8 mouse cellular contexts compared by ENCODE assay signal in the genomic region with DNA sequence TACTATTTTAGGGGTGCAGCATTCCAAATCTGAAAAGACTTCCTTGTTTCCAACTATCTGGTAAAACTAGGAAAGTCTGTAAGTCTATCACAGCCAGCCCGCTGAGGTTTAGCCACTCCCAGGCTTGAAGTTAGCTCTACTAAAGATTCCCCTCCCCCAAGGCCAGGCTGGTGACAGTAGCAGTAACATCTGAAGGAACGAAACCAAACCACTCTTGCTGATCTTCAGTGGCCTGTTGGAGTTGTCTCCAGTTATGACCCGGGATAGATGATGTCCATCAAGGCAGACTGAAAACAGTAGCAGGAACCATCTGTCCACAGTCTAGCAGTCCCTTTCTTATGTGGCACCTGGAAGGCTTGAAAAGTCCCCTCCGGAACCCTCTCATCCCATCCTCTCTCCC. TPM values are rescaled to one million over a fixed set of nuclear protein-coding genes. Genes with fewer than 3 reads are reported as not detected.
DNase-seq lines count a peak whose midpoint lies in the region; ATAC-seq and TF ChIP-seq lines count a peak whose summit lies in the region.

No protein-coding gene starts in this region.

- peak overlapping the region; percentile 25 for H3K4me3 ChIP-seq in kidney, embryonic 14.5 days (ENCODE audit: low read length)
- H3K4me3 ChIP-seq in embryonic facial prominence, embryonic 12.5 days: no peak overlapping the region
- H3K4me3 ChIP-seq in liver, embryonic 14.5 days (ENCODE audit: insufficient read depth in 1 of 2, low read depth in 2 of 2, low read length in 2 of 2): peak overlapping the region; percentile 45 to 78

- intact Hi-C loops in left cerebral cortex, postnatal 36 days (cut with DNase I): no loop called here

- no peak for TF ChIP-seq EP300 in liver, embryonic 14.5 days (IDR thresholded peaks at IDR 0.05; ENCODE audit: low read depth)

- TF ChIP-seq CTCF in liver, embryonic 14.5 days (IDR thresholded peaks at IDR 0.05; ENCODE audit: low read depth): no peak

- H3K9ac ChIP-seq in kidney, embryonic 14.5 days (ENCODE audit: low read depth, low read length): peak overlapping the region; percentile 23; the same call in 1 of the 2 replicates
- no peak overlapping the region for H3K9ac ChIP-seq in embryonic facial prominence, embryonic 12.5 days
- H3K9ac ChIP-seq in liver, embryonic 14.5 days (replicated peaks): peak overlapping the region; percentile 66

- DNase-seq in kidney, adult 11 months: no peak
- peak; percentile 65 for DNase-seq in ES-CJ7 (ENCODE audit: low read depth, low spot score)
- peak; percentile 51 to 71 (median 57) for DNase-seq in liver, embryonic 14.5 days (ENCODE audit: low read depth in 3 of 3, low spot score in 3 of 3)
- DNase-seq in left cerebral cortex, postnatal 36 days (ENCODE audit: low spot score in 2 of 2): no peak
- DNase-seq in frontal cortex, postnatal 36 days (ENCODE audit: low spot score in 2 of 2): no peak
- no peak for DNase-seq in urinary bladder, adult 18-20 months (ENCODE audit: low spot score in 2 of 2)

- peaks cover 9% of the 10 kb centered on the region for H3K27me3 ChIP-seq in kidney, embryonic 14.5 days (ENCODE audit: control insufficient read depth, insufficient read depth, low read length)
- peaks cover 10% of the 10 kb centered on the region for H3K27me3 ChIP-seq in embryonic facial prominence, embryonic 12.5 days
- 0 out of 2 replicates have a peak, but pooled peaks cover 3% of the 10 kb centered on the region for H3K27me3 ChIP-seq in liver, embryonic 14.5 days (ENCODE audit: control insufficient read depth, insufficient read depth, low read length)

- H3K27ac ChIP-seq in kidney, embryonic 14.5 days (ENCODE audit: low read depth, low read length): no peak overlapping the region
- H3K27ac ChIP-seq in embryonic facial prominence, embryonic 12.5 days: no peak overlapping the region
- H3K27ac ChIP-seq in liver, embryonic 14.5 days: peak overlapping the region; percentile 98

- no peaks in the 10 kb centered on the region for H3K36me3 ChIP-seq in kidney, embryonic 14.5 days (ENCODE audit: control insufficient read depth, insufficient read depth, low read length)
- no peaks in the 10 kb centered on the region for H3K36me3 ChIP-seq in embryonic facial prominence, embryonic 12.5 days
- H3K36me3 ChIP-seq in liver, embryonic 14.5 days (replicated peaks; ENCODE audit: control insufficient read depth, insufficient read depth, low read depth): no peaks in the 10 kb centered on the region

- H3K4me1 ChIP-seq in kidney, embryonic 14.5 days (ENCODE audit: control insufficient read depth, insufficient read depth, low read length): no peaks in the 10 kb centered on the region
- H3K4me1 ChIP-seq in embryonic facial prominence, embryonic 12.5 days: no peaks in the 10 kb centered on the region
- peaks cover 41 to 46% of the 10 kb centered on the region in 2 experiments for H3K4me1 ChIP-seq in liver, embryonic 14.5 days (replicated peaks; ENCODE audit: control insufficient read depth in 2 of 2, insufficient read depth in 2 of 2, low read length in 1 of 2)

- peak; percentile 44; the same call in 1 of the 2 replicates for ATAC-seq in kidney, embryonic 14.5 days (ENCODE audit: low FRiP score, low TSS enrichment)
- ATAC-seq in embryonic facial prominence, embryonic 12.5 days (ENCODE audit: insufficient number of reproducible peaks, insufficient read depth, low FRiP score, low TSS enrichment): no peak
- peak; percentile 49 for ATAC-seq in liver, embryonic 14.5 days (ENCODE audit: insufficient read depth)

- H3K4me2 ChIP-seq in kidney, embryonic 14.5 days (replicated peaks; ENCODE audit: low read depth, low read length): peak overlapping the region; percentile 38
- H3K4me2 ChIP-seq in embryonic facial prominence, embryonic 12.5 days (replicated peaks): peak overlapping the region; percentile 21; the same call in 1 of the 2 replicates
- peak overlapping the region; percentile 72 for H3K4me2 ChIP-seq in liver, embryonic 14.5 days (ENCODE audit: low read depth)

- H3K9me3 ChIP-seq in kidney, embryonic 14.5 days (ENCODE audit: control insufficient read depth, low read length): no peaks in the 10 kb centered on the region
- no peaks in the 10 kb centered on the region for H3K9me3 ChIP-seq in embryonic facial prominence, embryonic 12.5 days
- H3K9me3 ChIP-seq in liver, embryonic 14.5 days (ENCODE audit: control insufficient read depth, low read length): no peaks in the 10 kb centered on the region

- 8% methylated on average over 4 of the region's 4 CpGs for WGBS in kidney, embryonic 14.5 days
- WGBS in embryonic facial prominence, embryonic 12.5 days: 9% methylated on average over 4 of the region's 4 CpGs
- whole genome bisulfite sequencing in liver, embryonic 14.5 days (ENCODE audit: insufficient replicate concordance): 6% methylated on average over 4 of the region's 4 CpGs

RNA-seq across cellular contexts. Expression of a gene that starts 24.8 kb away (rescaled TPM):
- polyA plus RNA-seq in kidney, embryonic 14.5 days (2014; fragmentation: Nextera tagmentation; extraction: Ambion mirVana): 0.20 TPM in 1 of 2 replicates, not detected in the other
- 0.26 TPM in 1 of 2 replicates, not detected in the other for polyA plus RNA-seq in embryonic facial prominence, embryonic 12.5 days (2016; fragmentation: Nextera tagmentation; extraction: Ambion mirVana)
- not detected in 2 replicates for polyA plus RNA-seq in liver, embryonic 14.5 days (2012; rRNA removed)
- not detected in 2 replicates for polyA plus RNA-seq in liver, embryonic 14.5 days (2014; fragmentation: Nextera tagmentation; extraction: Ambion mirVana)
- total RNA-seq in left cerebral cortex, postnatal 36 days (2021): not detected

Comparison
In these comparisons a context has a peak if more than half of its experiments do, and no peak if none do; other contexts are left out.
1. H3K4me2 ChIP-seq: peak in every context shown above with its lines; median percentile 72 in liver, embryonic 14.5 days; 38 in kidney, embryonic 14.5 days; 21 in embryonic facial prominence, embryonic 12.5 days.
2. DNase-seq: peak in ES-CJ7 (single experiment) and liver, embryonic 14.5 days (3 of 3); none in kidney, adult 11 months (single experiment), left cerebral cortex, postnatal 36 days (0 of 2), frontal cortex, postnatal 36 days (0 of 2) and urinary bladder, adult 18-20 months (0 of 2).